Mouse (Mus musculus): ENCODE results near the gene Cdip1.

The Cdip1 gene

DNA sequence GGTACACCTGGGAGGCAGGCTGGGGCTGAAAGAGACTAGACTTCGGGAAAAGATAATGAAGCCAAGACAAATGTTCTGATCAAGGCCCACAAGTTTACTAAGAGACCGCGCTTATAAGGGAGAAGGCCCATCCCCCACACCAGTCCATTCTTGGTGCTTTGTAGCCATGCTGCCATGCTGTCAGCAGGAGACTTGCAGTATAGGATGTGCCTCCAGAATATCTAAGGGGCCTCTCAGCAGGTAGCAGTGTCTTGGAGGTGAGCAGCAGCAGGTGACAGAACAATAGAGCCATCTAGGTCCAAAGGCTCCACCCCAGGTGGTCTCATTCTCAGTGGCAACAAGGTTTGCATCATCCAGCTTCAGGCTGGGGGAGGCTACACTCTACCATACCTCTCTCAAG is 28.3 kb upstream of the Cdip1 start:
- H3K4me1 ChIP-seq (replicated peaks; ENCODE audit: low read depth, low read length): no peaks in the 10 kb centered on the region
- H3K9me3 ChIP-seq (ENCODE audit: low read length): peaks cover 96% of the 10 kb centered on the region
- peak; percentile 27; the same call in 1 of the 2 replicates for TF ChIP-seq NANOG (IDR thresholded peaks at IDR 0.05; ENCODE audit: borderline replicate concordance, low read length)
- no peak for TF ChIP-seq CTCF (conservative IDR thresholded peaks at IDR 0.05; ENCODE audit: low read length)
- TF ChIP-seq POU5F1 (IDR thresholded peaks at IDR 0.05; ENCODE audit: borderline replicate concordance, low read length): no peak
- H3K27me3 ChIP-seq (ENCODE audit: insufficient read depth, low read length): no peaks in the 10 kb centered on the region
- H3K4me3 ChIP-seq (replicated peaks; ENCODE audit: low read length): no peak overlapping the region
- H3K36me3 ChIP-seq (ENCODE audit: insufficient read depth, low read length): no peaks in the 10 kb centered on the region

DNA sequence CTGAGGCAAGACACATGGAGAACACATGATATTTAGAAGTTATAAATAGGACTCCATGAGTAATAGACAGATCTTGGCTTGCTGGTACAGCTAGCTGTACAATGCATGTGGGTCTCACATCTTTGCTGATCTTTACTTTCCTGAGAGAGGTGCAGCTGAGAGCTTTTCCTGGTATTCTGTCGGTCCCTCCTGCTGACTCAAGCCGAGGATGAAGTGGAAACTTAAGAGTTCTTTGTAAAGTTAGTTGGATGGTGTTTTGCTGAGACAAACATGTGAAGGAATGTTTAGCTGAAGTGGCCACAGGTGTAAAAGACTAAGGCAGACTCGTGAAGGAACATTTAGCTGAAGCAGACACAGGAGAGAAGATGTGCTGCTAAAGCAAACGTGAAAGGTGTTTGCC is 6.5 kb upstream of the Cdip1 start:
- Histone ChIP-seq H3K4me1 (replicated peaks; ENCODE audit: low read depth, low read length) (no peaks in the 10 kb centered on the region), H3K4me3 (replicated peaks; ENCODE audit: low read length) (no peak overlapping the region), H3K36me3 (ENCODE audit: insufficient read depth, low read length) (no peaks in the 10 kb centered on the region), H3K9me3 (ENCODE audit: low read length) (peaks cover 51% of the 10 kb centered on the region), H3K27me3 (ENCODE audit: insufficient read depth, low read length) (no peaks in the 10 kb centered on the region)
- no peak for TF ChIP-seq NANOG (IDR thresholded peaks at IDR 0.05; ENCODE audit: borderline replicate concordance, low read length)

DNA sequence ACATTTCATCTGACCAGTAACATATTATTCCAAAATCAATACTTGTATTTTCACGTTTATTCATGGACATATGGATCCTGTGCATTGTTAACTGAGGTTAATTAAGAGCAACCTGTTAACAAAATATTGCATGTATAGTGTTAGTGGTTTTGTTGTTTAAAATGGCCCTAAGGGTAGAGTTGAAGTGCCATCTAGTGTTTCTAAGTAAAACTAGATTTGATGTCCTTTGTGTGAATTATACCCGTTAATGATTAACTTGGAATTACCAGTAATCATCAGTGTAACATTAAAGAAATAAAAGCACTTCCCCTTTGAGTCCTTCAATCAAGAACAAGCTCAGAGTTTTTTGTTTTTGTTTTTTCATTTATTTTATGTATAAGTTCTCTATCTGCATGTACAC is 1.2 kb upstream of the Cdip1 start:
- Histone ChIP-seq H3K36me3 (ENCODE audit: insufficient read depth, low read length) (no peaks in the 10 kb centered on the region), H3K27me3 (ENCODE audit: insufficient read depth, low read length) (no peaks in the 10 kb centered on the region), H3K9me3 (ENCODE audit: low read length) (no peaks in the 10 kb centered on the region; the same call in 1 of the 2 replicates), H3K4me3 (replicated peaks; ENCODE audit: low read length) (no peak overlapping the region), H3K4me1 (replicated peaks; ENCODE audit: low read depth, low read length) (peaks cover 22% of the 10 kb centered on the region)
- TF ChIP-seq POU5F1 (IDR thresholded peaks at IDR 0.05; ENCODE audit: borderline replicate concordance, low read length) (no peak), NANOG (IDR thresholded peaks at IDR 0.05; ENCODE audit: borderline replicate concordance, low read length) (no peak), CTCF (conservative IDR thresholded peaks at IDR 0.05; ENCODE audit: low read length) (no peak)

DNA sequence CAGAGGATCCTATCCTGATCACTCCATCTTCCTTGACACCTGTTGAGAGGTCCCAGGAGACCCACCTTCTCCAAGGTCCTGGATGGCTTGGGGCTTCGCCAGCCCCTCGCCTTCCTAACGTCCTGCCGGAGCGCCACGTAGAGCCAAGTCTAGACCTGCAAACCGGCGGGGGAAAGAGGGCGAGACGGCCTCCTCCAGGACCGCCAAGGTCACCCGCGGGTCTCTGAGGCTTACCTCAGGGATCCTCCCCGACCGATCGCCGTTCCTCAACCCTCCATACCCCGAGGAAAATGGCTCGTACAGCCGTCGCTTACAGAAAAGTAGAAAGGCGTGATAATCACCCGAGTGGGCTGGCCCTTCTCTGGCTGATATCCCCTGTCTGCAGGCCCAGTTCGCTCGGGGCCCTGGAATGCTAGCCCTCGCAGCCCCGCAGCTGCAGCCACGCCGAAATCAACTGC is 752 bp downstream of the Cdip1 start:
- Histone ChIP-seq H3K4me3 (replicated peaks; ENCODE audit: low read length) (peak overlapping the region; percentile 97), H3K9me3 (ENCODE audit: low read length) (no peaks in the 10 kb centered on the region), H3K36me3 (ENCODE audit: insufficient read depth, low read length) (no peaks in the 10 kb centered on the region), H3K4me1 (replicated peaks; ENCODE audit: low read depth, low read length) (peaks cover 28% of the 10 kb centered on the region), H3K27me3 (ENCODE audit: insufficient read depth, low read length) (no peaks in the 10 kb centered on the region)
- TF ChIP-seq CTCF (conservative IDR thresholded peaks at IDR 0.05; ENCODE audit: low read length) (no peak), POU5F1 (IDR thresholded peaks at IDR 0.05; ENCODE audit: borderline replicate concordance, low read length) (no peak), NANOG (IDR thresholded peaks at IDR 0.05; ENCODE audit: borderline replicate concordance, low read length) (no peak)

DNA sequence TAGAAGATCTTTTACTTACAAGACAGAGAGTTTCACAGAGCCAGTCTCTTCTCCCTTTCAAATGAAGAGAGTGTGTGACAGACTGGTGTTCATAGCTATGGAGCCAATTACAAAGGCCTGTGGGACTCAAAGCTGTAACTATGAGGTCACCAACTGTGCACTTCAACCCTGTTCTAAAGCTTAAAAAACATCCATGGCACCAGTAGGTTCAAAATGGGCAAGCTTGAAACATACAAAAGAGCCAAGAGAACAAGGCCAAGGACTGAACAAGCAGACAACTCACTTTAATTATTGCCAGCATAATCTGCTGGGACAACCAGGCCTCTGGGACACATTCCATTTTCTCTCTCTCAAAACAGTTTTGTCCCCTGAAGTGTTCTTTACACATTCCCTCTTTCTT is 1.9 kb downstream of the Cdip1 start:
- TF ChIP-seq POU5F1 (IDR thresholded peaks at IDR 0.05; ENCODE audit: borderline replicate concordance, low read length): no peak
- no peak for TF ChIP-seq CTCF (conservative IDR thresholded peaks at IDR 0.05; ENCODE audit: low read length)
- TF ChIP-seq NANOG (IDR thresholded peaks at IDR 0.05; ENCODE audit: borderline replicate concordance, low read length): no peak
- H3K27me3 ChIP-seq (ENCODE audit: insufficient read depth, low read length): no peaks in the 10 kb centered on the region

DNA sequence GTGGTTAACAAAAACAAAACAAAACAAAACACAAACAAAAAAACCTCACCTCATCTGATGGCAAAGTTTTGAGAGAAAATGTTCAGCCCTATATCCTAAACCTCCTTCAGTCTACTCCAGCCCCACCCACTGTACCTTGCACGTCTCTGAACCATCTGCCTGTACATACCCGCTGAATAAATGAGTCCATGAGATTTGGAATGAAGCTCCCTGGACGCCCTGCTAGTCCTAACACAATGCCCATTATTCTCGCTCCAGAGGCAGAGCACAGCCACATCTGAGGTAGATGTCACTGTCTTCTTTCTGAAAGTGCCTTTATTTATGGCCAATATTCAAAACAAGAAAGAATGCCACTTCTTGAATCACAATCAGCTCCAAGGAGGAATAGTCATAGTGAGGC is 4.4 kb downstream of the Cdip1 start:
- Histone ChIP-seq H3K27me3 (ENCODE audit: insufficient read depth, low read length) (no peaks in the 10 kb centered on the region), H3K4me3 (replicated peaks; ENCODE audit: low read length) (no peak overlapping the region), H3K36me3 (ENCODE audit: insufficient read depth, low read length) (peaks cover 6% of the 10 kb centered on the region; the same call in 1 of the 2 replicates), H3K9me3 (ENCODE audit: low read length) (no peaks in the 10 kb centered on the region), H3K4me1 (replicated peaks; ENCODE audit: low read depth, low read length) (peaks cover 36% of the 10 kb centered on the region)
- TF ChIP-seq NANOG (IDR thresholded peaks at IDR 0.05; ENCODE audit: borderline replicate concordance, low read length): no peak
- no peak for TF ChIP-seq POU5F1 (IDR thresholded peaks at IDR 0.05; ENCODE audit: borderline replicate concordance, low read length)
- TF ChIP-seq CTCF (conservative IDR thresholded peaks at IDR 0.05; ENCODE audit: low read length): no peak

More for the DNA sequence above, 1.9 kb downstream of the Cdip1 start:
- Histone ChIP-seq H3K9me3 (ENCODE audit: low read length) (no peaks in the 10 kb centered on the region), H3K36me3 (ENCODE audit: insufficient read depth, low read length) (peaks cover 5% of the 10 kb centered on the region; the same call in 1 of the 2 replicates), H3K4me3 (replicated peaks; ENCODE audit: low read length) (no peak overlapping the region), H3K4me1 (replicated peaks; ENCODE audit: low read depth, low read length) (peaks cover 36% of the 10 kb centered on the region)

DNA sequence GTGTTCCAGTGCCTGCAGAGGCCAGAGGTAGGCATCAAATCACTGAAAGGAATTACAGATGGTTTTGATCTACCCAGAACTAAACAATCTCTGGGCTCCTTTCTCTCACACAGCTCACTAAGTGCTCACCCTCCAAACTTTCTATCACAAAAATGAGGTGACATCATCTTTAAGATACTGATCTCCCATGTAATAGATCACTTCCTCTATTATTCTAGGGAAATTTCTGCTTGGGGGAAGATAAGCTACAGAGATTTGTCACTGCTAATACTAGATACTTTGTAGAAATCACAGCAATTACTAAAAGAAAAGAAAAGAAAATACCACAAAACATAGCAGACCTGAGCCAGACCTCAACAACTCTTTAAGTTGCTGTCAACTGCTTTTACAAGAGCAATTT is 7.6 kb downstream of the Cdip1 start:
- TF ChIP-seq NANOG (IDR thresholded peaks at IDR 0.05; ENCODE audit: borderline replicate concordance, low read length) (no peak), POU5F1 (IDR thresholded peaks at IDR 0.05; ENCODE audit: borderline replicate concordance, low read length) (no peak), CTCF (conservative IDR thresholded peaks at IDR 0.05; ENCODE audit: low read length) (no peak)
- no peaks in the 10 kb centered on the region for H3K9me3 ChIP-seq (ENCODE audit: low read length)

DNA sequence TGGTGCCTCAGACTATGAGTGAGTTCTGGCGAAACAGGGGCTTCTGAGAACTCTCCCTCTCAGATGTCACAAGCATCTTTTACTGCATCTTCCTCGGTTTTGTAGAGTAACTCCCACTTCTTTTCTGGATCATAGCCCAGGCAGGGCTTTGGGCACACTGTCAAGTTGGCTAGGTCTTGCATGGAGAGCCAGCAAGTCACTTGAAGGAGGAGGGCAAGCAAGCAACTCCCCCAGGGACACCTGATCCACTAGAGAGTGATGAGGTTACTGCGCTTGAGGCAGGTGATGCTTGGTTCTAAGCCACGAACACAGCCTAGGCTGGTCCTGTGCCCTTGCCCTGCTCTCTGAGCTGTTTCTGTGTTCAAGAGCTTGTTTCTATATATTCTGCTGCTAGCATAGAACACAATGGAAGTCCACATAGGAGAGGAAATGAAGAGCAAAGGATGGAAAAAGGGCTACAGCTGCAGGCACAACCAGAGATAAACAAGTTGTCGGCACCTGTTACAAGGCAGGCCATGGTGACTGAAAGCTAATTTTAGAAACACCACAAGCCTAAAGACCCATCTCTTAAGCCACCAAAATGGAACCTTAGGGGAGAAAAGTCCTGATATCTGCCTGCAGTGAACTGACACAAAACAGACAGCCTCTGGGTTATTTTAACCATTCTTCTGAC is 8.4 kb downstream of the Cdip1 start:
- no peak for TF ChIP-seq POU5F1 (IDR thresholded peaks at IDR 0.05; ENCODE audit: borderline replicate concordance, low read length)
- TF ChIP-seq NANOG (IDR thresholded peaks at IDR 0.05; ENCODE audit: borderline replicate concordance, low read length): no peak

More for the DNA sequence above, 7.6 kb downstream of the Cdip1 start:
- Histone ChIP-seq H3K4me3 (replicated peaks; ENCODE audit: low read length) (no peak overlapping the region), H3K36me3 (ENCODE audit: insufficient read depth, low read length) (peaks cover 13% of the 10 kb centered on the region), H3K27me3 (ENCODE audit: insufficient read depth, low read length) (no peaks in the 10 kb centered on the region), H3K4me1 (replicated peaks; ENCODE audit: low read depth, low read length) (peaks cover 32% of the 10 kb centered on the region)

DNA sequence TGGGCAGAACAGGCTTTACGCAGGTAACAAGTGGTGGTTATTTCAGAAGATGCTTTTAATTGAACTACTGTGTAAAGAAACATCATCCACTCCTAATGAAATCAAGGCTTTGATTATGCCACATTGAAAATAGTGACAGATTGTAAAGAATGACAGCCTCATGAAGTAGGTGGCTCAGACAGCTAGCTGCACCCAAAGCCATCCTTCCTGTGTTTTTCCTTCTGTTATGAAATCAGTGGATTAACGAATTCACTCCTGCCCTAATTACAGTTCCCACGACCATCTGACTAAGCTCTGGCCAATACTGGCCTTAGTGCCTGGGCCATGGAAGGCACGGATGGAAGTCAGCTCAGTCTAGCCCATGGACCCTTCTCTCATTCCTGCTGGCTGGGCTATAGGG is 11.2 kb downstream of the Cdip1 start:
- Histone ChIP-seq H3K4me1 (replicated peaks; ENCODE audit: low read depth, low read length) (peaks cover 28% of the 10 kb centered on the region), H3K9me3 (ENCODE audit: low read length) (no peaks in the 10 kb centered on the region), H3K27me3 (ENCODE audit: insufficient read depth, low read length) (no peaks in the 10 kb centered on the region), H3K36me3 (ENCODE audit: insufficient read depth, low read length) (peaks cover 17% of the 10 kb centered on the region), H3K4me3 (replicated peaks; ENCODE audit: low read length) (no peak overlapping the region)
- TF ChIP-seq POU5F1 (IDR thresholded peaks at IDR 0.05; ENCODE audit: borderline replicate concordance, low read length) (no peak), NANOG (IDR thresholded peaks at IDR 0.05; ENCODE audit: borderline replicate concordance, low read length) (no peak)

More for the DNA sequence above, 8.4 kb downstream of the Cdip1 start:
- Histone ChIP-seq H3K4me3 (replicated peaks; ENCODE audit: low read length) (no peak overlapping the region), H3K9me3 (ENCODE audit: low read length) (no peaks in the 10 kb centered on the region), H3K36me3 (ENCODE audit: insufficient read depth, low read length) (peaks cover 17% of the 10 kb centered on the region), H3K27me3 (ENCODE audit: insufficient read depth, low read length) (no peaks in the 10 kb centered on the region), H3K4me1 (replicated peaks; ENCODE audit: low read depth, low read length) (peaks cover 34% of the 10 kb centered on the region)

Measured in E14TG2a.4 (cell line).